Mouse (Mus musculus) CH12.LX (cell line): ENCODE results near the gene Eif2d.

Experiments
- MEF2A ChIP-seq: IDR thresholded peaks from 2 replicates; pipeline ENCODE4 v1.6.1; 2014; ENCODE audit warnings: low read depth, mild to moderate bottlenecking, inconsistent platforms, low read length, improper control_type of control experiment, borderline replicate concordance
- POLR2A ChIP-seq: IDR thresholded peaks from 2 replicates; pipeline ENCODE4 v1.6.1; 2011; ENCODE audit warnings: low read depth, mild to moderate bottlenecking, improper control_type of control experiment, low read length
- POLR2AphosphoS2 ChIP-seq: IDR thresholded peaks from 2 replicates; pipeline ENCODE4 v1.6.1; 2011; ENCODE audit warnings: low read depth, low read length, improper control_type of control experiment
- USF2 ChIP-seq: conservative IDR thresholded peaks from 2 replicates; pipeline ENCODE4 v1.6.1; 2011; ENCODE audit warnings: low read depth, low read length, improper control_type of control experiment

- TF ChIP-seq MEF2A (no peak), POLR2A (no peak), USF2 (no peak), POLR2AphosphoS2 (no peak)
These were observed 40.8 kb downstream of the Eif2d start for GRCm38 (mm10) chr1:131193746-131194145.
